Mouse (Mus musculus): ENCODE measurements at regions not wholly inside any gene's neighbourhood (a gene's known extent, or its start where the extent isn't known, plus 50 kb on each side); places are given as distances from the start of the nearest gene placed in this dataset.

DNA sequence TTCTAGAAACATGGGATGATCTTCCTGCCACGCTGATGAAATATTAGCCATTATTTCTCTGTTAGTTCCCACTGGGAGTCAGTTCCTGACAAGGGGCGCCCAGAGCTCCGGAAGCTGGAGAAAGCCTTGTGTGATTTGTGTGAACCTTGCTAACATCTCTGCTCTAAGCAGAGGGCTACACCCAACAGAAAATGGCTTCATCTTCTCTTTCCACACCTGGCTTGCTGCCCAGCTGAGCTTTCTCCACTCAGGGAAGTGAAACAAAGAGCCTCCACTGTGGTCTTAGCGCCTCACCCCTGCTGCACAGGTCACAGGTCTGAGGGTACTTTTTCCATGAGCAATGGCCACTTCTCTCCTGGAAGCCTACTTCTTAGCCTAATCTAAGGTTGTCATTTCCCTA lies 285.2 kb downstream of the Rps24 start:
- no peak for TF ChIP-seq MAFK (IDR thresholded peaks at IDR 0.05; ENCODE audit: insufficient read depth, low read depth, low read length)
- TF ChIP-seq ZNF384 (IDR thresholded peaks at IDR 0.05; ENCODE audit: low read depth, low read length) = no peak
- no peak for TF ChIP-seq ZC3H11A (IDR thresholded peaks at IDR 0.05; ENCODE audit: borderline replicate concordance, low read depth, low read length)
- no peak for TF ChIP-seq HCFC1 (IDR thresholded peaks at IDR 0.05; ENCODE audit: borderline replicate concordance, insufficient read depth, low read length)
